ENCODE assay signal across 16 mouse cellular contexts in the genomic region with DNA sequence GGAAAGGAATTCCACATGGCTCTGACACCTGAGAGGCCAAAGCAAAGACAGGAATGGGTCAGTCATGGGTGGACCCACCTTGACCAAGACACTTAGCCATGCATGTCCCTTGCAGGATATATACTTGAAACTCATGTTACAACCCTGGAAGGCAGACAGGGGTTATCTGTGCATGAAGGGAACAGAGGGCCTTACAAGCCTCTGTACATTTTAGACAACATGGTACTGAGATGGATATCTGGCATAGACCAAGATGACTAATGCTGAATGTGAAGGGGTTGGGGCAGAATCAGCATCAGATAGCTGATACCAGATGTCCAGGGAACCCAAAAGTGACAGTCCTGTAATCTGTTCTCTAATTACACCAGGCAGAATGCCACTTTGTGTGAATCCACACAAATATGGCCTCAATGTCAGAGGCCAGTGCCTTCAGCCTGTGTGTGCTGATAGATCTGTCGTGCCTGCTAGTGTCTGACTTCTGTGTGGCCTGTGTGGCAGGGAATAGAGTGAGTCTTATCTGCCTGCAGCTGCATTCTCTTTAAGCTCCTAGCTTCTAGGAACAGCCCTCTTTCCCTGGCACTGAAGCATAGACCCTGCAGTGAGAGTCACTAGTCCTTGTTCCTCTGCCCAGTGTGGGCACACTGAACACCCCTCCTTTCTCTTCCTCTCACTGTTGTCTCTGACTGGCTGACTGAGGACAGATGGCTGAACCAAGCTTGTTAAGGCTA. TPM values are rescaled to one million over a fixed set of nuclear protein-coding genes. Genes with fewer than 3 reads are reported as not detected.
DNase-seq lines count a peak whose midpoint lies in the region; ATAC-seq and TF ChIP-seq lines count a peak whose summit lies in the region.
"Had no signal": no experiment of that assay in that cellular context is flagged by ENCODE, and none has a peak within 500 bp of the region (broad histone marks: within the 10 kb centered on the region; RNA-seq: fewer than 3 reads in every experiment).

No protein-coding gene starts in this region.

- no peaks in the 10 kb centered on the region for H3K4me1 ChIP-seq in heart, embryonic 10.5 days
- no peaks in the 10 kb centered on the region for H3K4me1 ChIP-seq in heart, adult 2 months (ENCODE audit: control insufficient read depth, insufficient read depth, low read length)
- H3K4me1 ChIP-seq in lung, embryonic 14.5 days (ENCODE audit: insufficient read depth) = no peaks in the 10 kb centered on the region
- H3K4me1 ChIP-seq in liver, postnatal 0 days (ENCODE audit: insufficient read depth) = peaks cover 4% of the 10 kb centered on the region; the same call in 1 of the 2 replicates
- H3K4me1 ChIP-seq: embryonic facial prominence, embryonic 12.5 days; hindbrain, embryonic 15.5 days; limb, embryonic 10.5 days had no signal

- TF ChIP-seq POLR2A in heart, adult 2 months (IDR thresholded peaks at IDR 0.05; ENCODE audit: insufficient read depth, low read depth, low read length) = no peak

- peaks cover 20% of the 10 kb centered on the region; the same call in 1 of the 2 replicates for H3K36me3 ChIP-seq in heart, embryonic 10.5 days
- no peaks in the 10 kb centered on the region for H3K36me3 ChIP-seq in heart, adult 2 months (ENCODE audit: control insufficient read depth, insufficient read depth, low read length)
- H3K36me3 ChIP-seq in lung, embryonic 14.5 days (ENCODE audit: insufficient read depth) = peaks cover 17% of the 10 kb centered on the region; the same call in 1 of the 2 replicates
- no peaks in the 10 kb centered on the region for H3K36me3 ChIP-seq in liver, postnatal 0 days (replicated peaks; ENCODE audit: insufficient read depth, low read length)

- intact Hi-C loops in heart, adult 2 months (cut with DNase I) = no loop called here

- no peak overlapping the region for H3K27ac ChIP-seq in heart, embryonic 10.5 days
- no peak overlapping the region for H3K27ac ChIP-seq in heart, adult 2 months
- no peak overlapping the region for H3K27ac ChIP-seq in lung, embryonic 14.5 days (ENCODE audit: low read depth)
- H3K27ac ChIP-seq in liver, postnatal 0 days (ENCODE audit: low read depth) = peak overlapping the region; percentile 22; the same call in 1 of the 2 replicates
- H3K27ac ChIP-seq: embryonic facial prominence, embryonic 12.5 days; hindbrain, embryonic 15.5 days; limb, embryonic 10.5 days had no signal

- peak; percentile 66 for DNase-seq in heart, embryonic 10.5 days (ENCODE audit: low spot score)
- no peak for DNase-seq in heart, adult 2 months
- no peak for DNase-seq in lung, embryonic 14.5 days
- DNase-seq in lung, postnatal 10 days = no peak
- DNase-seq in liver = peak; percentile 19
- DNase-seq in liver, postnatal 0 days = no peak
- no peak for DNase-seq in natural killer cell, adult 2 months (ENCODE audit: low spot score in 2 of 2)
- DNase-seq: adrenal gland, adult 2 months; gastrocnemius, postnatal 25 days; kidney, adult 9 months; layer of hippocampus, postnatal 36 days; thymus, postnatal 36 days had no signal

- TF ChIP-seq EP300 in heart, adult 2 months (IDR thresholded peaks at IDR 0.05; ENCODE audit: insufficient read depth, low read depth, low read length) = no peak
- no peak for TF ChIP-seq EP300 in liver, postnatal 0 days (IDR thresholded peaks at IDR 0.05; ENCODE audit: low read depth)

- TF ChIP-seq CTCF in heart, adult 2 months (IDR thresholded peaks at IDR 0.05) = no peak
- no peak for TF ChIP-seq CTCF in lung, embryonic 14.5 days (IDR thresholded peaks at IDR 0.05; ENCODE audit: low read depth)
- no peak for TF ChIP-seq CTCF in liver, postnatal 0 days (IDR thresholded peaks at IDR 0.05; ENCODE audit: low read depth)

- ATAC-seq in lung, embryonic 14.5 days (ENCODE audit: insufficient read depth) = peak; percentile 31; the same call in 1 of the 2 replicates
- peak; percentile 78 for ATAC-seq in liver, postnatal 0 days
- ATAC-seq: forebrain, embryonic 14.5 days had no signal

- no peaks in the 10 kb centered on the region for H3K9me3 ChIP-seq in heart, embryonic 10.5 days
- H3K9me3 ChIP-seq in lung, embryonic 14.5 days (ENCODE audit: low read depth, low read length) = no peaks in the 10 kb centered on the region
- no peaks in the 10 kb centered on the region for H3K9me3 ChIP-seq in liver, postnatal 0 days (ENCODE audit: low read length)
- H3K9me3 ChIP-seq: embryonic facial prominence, embryonic 12.5 days; hindbrain, embryonic 15.5 days; limb, embryonic 10.5 days had no signal

- H3K79me2 ChIP-seq in heart, adult 2 months (replicated peaks; ENCODE audit: control insufficient read depth, insufficient read depth, low read length) = no peaks in the 10 kb centered on the region

- H3K9ac ChIP-seq in heart, adult 2 months (ENCODE audit: low read depth, low read length) = no peak overlapping the region
- no peak overlapping the region for H3K9ac ChIP-seq in lung, embryonic 14.5 days
- H3K9ac ChIP-seq in liver, postnatal 0 days (replicated peaks) = no peak overlapping the region; the same call in 1 of the 2 replicates
- H3K9ac ChIP-seq: embryonic facial prominence, embryonic 12.5 days; hindbrain, embryonic 15.5 days had no signal

- H3K4me3 ChIP-seq in heart, embryonic 10.5 days = no peak overlapping the region
- H3K4me3 ChIP-seq in heart, adult 2 months = no peak overlapping the region
- no peak overlapping the region for H3K4me3 ChIP-seq in lung, embryonic 14.5 days (ENCODE audit: low read depth, low read length)
- H3K4me3 ChIP-seq in liver, postnatal 0 days (ENCODE audit: low read depth, low read length) = no peak overlapping the region
- H3K4me3 ChIP-seq: embryonic facial prominence, embryonic 12.5 days; hindbrain, embryonic 15.5 days; limb, embryonic 10.5 days had no signal

- H3K27me3 ChIP-seq in heart, embryonic 10.5 days (ENCODE audit: insufficient read depth, poor library complexity, severe bottlenecking) = no peaks in the 10 kb centered on the region
- no peaks in the 10 kb centered on the region for H3K27me3 ChIP-seq in heart, adult 2 months (ENCODE audit: control insufficient read depth, insufficient read depth, low read length)
- no peaks in the 10 kb centered on the region for H3K27me3 ChIP-seq in lung, embryonic 14.5 days (ENCODE audit: insufficient read depth, low read length)
- H3K27me3 ChIP-seq in liver, postnatal 0 days (ENCODE audit: insufficient read depth, low read length) = no peaks in the 10 kb centered on the region
- H3K27me3 ChIP-seq: embryonic facial prominence, embryonic 12.5 days; hindbrain, embryonic 15.5 days had no signal

- 37% methylated on average over 1 of the region's 1 CpGs for WGBS in heart, embryonic 10.5 days
- WGBS in heart, adult 2 months = 71% methylated on average over 1 of the region's 1 CpGs
- WGBS in lung, embryonic 14.5 days = 57% methylated on average over 1 of the region's 1 CpGs
- WGBS in liver, postnatal 0 days (ENCODE audit: insufficient replicate concordance) = 46% methylated on average over 1 of the region's 1 CpGs

- H3K4me2 ChIP-seq in lung, embryonic 14.5 days = no peak overlapping the region
- H3K4me2 ChIP-seq in liver, postnatal 0 days (ENCODE audit: low read depth, low read length) = no peak overlapping the region
- H3K4me2 ChIP-seq: embryonic facial prominence, embryonic 12.5 days; hindbrain, embryonic 15.5 days had no signal

RNA-seq across cellular contexts. Expression of gene Nek5, which starts 19.1 kb away (rescaled TPM):
- polyA plus RNA-seq in heart, embryonic 10.5 days (2016; fragmentation: Nextera tagmentation; extraction: Ambion mirVana) = 0.09 TPM in 1 of 2 replicates, not detected in the other
- total RNA-seq in heart, adult 2 months (2021) = not detected
- 0.12 and 0.23 TPM in 2 replicates for polyA plus RNA-seq in heart, adult 2 months (2012; rRNA removed)
- 0.26 and 0.27 TPM in 2 replicates for polyA plus RNA-seq in lung, embryonic 14.5 days (2014; fragmentation: Nextera tagmentation; extraction: Ambion mirVana)
- 0.12 and 0.26 TPM in 2 replicates for polyA plus RNA-seq in liver, postnatal 0 days (2015; fragmentation: Nextera tagmentation; extraction: Ambion mirVana)
- polyA plus RNA-seq: limb, embryonic 10.5 days had no signal

RNA-seq across cellular contexts. Expression of gene Nek3, which starts 22.3 kb away (rescaled TPM):
- polyA plus RNA-seq in heart, embryonic 10.5 days (2016; fragmentation: Nextera tagmentation; extraction: Ambion mirVana) = 5.4 and 6.1 TPM in 2 replicates
- 1 to 10 TPM; 1.4 to 2.1 TPM for total RNA-seq in heart, adult 2 months (2021)
- 1.00 and 1.9 TPM in 2 replicates for polyA plus RNA-seq in heart, adult 2 months (2012; rRNA removed)
- polyA plus RNA-seq in lung, embryonic 14.5 days (2014; fragmentation: Nextera tagmentation; extraction: Ambion mirVana) = 5.9 and 6.3 TPM in 2 replicates
- 0.96 and 1.2 TPM in 2 replicates for polyA plus RNA-seq in liver, postnatal 0 days (2015; fragmentation: Nextera tagmentation; extraction: Ambion mirVana)

RNA-seq across cellular contexts. Expression of gene Ckap2, which starts 41.7 kb away (rescaled TPM):
- 37.4 and 38.9 TPM in 2 replicates for polyA plus RNA-seq in heart, embryonic 10.5 days (2016; fragmentation: Nextera tagmentation; extraction: Ambion mirVana)
- under 1 TPM; 0.11 to 0.29 TPM for total RNA-seq in heart, adult 2 months (2021)
- polyA plus RNA-seq in heart, adult 2 months (2012; rRNA removed) = 0.21 and 0.53 TPM in 2 replicates
- polyA plus RNA-seq in lung, embryonic 14.5 days (2014; fragmentation: Nextera tagmentation; extraction: Ambion mirVana) = 65.5 and 68.2 TPM in 2 replicates
- 9.4 and 10.0 TPM in 2 replicates for polyA plus RNA-seq in liver, postnatal 0 days (2015; fragmentation: Nextera tagmentation; extraction: Ambion mirVana)

RNA-seq across cellular contexts. Expression of gene Vps36, which starts 48.7 kb away (rescaled TPM):
- 26.6 and 31.5 TPM in 2 replicates for polyA plus RNA-seq in heart, embryonic 10.5 days (2016; fragmentation: Nextera tagmentation; extraction: Ambion mirVana)
- total RNA-seq in heart, adult 2 months (2021) = 10 to 100 TPM; 25.2 to 27.0 TPM
- polyA plus RNA-seq in heart, adult 2 months (2012; rRNA removed) = 9.9 and 16.2 TPM in 2 replicates
- polyA plus RNA-seq in lung, embryonic 14.5 days (2014; fragmentation: Nextera tagmentation; extraction: Ambion mirVana) = 52.1 and 55.6 TPM in 2 replicates
- 10.4 and 10.6 TPM in 2 replicates for polyA plus RNA-seq in liver, postnatal 0 days (2015; fragmentation: Nextera tagmentation; extraction: Ambion mirVana)

Comparison
In these comparisons a context has a peak if more than half of its experiments do, and no peak if none do; other contexts are left out.
1. DNase-seq: peak in heart, embryonic 10.5 days (single experiment) and liver (single experiment); none in heart, adult 2 months (0 of 2), lung, embryonic 14.5 days (single experiment), lung, postnatal 10 days (single experiment), liver, postnatal 0 days (single experiment) and natural killer cell, adult 2 months (0 of 2).